Comparison of ENCODE assay signal across 29 mouse cellular contexts in the genomic region with DNA sequence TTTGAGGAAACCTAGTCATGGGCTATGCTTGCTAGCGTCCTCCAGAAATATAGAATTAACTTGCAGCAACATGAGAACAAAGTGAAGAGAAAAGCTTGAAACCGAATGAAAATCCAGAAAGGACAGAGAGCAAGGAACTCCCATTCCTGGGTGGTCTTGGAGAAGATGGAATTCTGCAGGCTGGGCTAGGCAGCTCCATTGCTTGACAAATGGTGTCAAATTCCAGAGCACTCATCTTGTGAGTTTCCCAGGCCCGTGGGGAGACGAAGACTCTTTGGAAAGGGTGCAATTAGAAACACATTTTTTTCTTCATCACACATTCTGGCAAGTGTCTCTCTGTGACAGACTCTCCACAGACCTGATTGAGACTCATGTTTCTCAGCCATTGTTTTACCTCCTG.
A peak's percentile ranks its signal among the peaks of the same experiment; 100 is the strongest.
DNase-seq lines count a peak whose midpoint lies in the region; ATAC-seq and TF ChIP-seq lines count a peak whose summit lies in the region.
"Had no signal": no experiment of that assay in that cellular context is flagged by ENCODE, and none has a peak within 500 bp of the region (broad histone marks: within the 10 kb centered on the region; RNA-seq: fewer than 3 reads in every experiment).

No protein-coding gene starts in this region.

- peak; percentile 47 for DNase-seq in kidney, postnatal 0 days (ENCODE audit: low spot score)
- no peak for DNase-seq in kidney, adult 2 months
- DNase-seq in Muller cell, postnatal 12 days (ENCODE audit: inconsistent ontology term) = peak; percentile 30
- DNase-seq in embryo, embryonic 10.5 days (ENCODE audit: low spot score) = peak; percentile 36
- no peak for DNase-seq in heart, embryonic 10.5 days (ENCODE audit: low spot score)
- DNase-seq in ovary, postnatal 10 days (ENCODE audit: low spot score) = no peak
- no peak for DNase-seq in hindbrain, embryonic 14.5 days (ENCODE audit: low spot score)
- DNase-seq: adrenal gland, postnatal 25 days; cerebellum, adult 18-20 months; cerebellum, postnatal 10 days; gastrocnemius, postnatal 14 days; kidney, postnatal 25 days; lung, postnatal 14 days; thymus, adult 2 months; thymus, postnatal 4 days had no signal

- H3K27ac ChIP-seq in kidney, postnatal 0 days = no peak overlapping the region
- H3K27ac ChIP-seq in kidney, adult 2 months (ENCODE audit: insufficient read depth, low read depth, low read length) = no peak overlapping the region
- H3K27ac ChIP-seq in intestine, embryonic 16.5 days (ENCODE audit: low read length) = peak overlapping the region; percentile 42; the same call in 1 of the 2 replicates
- no peak overlapping the region for H3K27ac ChIP-seq in heart, embryonic 10.5 days
- no peak overlapping the region for H3K27ac ChIP-seq in hindbrain, embryonic 14.5 days
- H3K27ac ChIP-seq: embryonic facial prominence, embryonic 15.5 days; forebrain, embryonic 13.5 days; hindbrain, embryonic 15.5 days; layer of hippocampus, adult 2 months; left cerebral cortex, adult 2 months; limb, embryonic 13.5 days; midbrain, embryonic 12.5 days; neural tube, embryonic 12.5 days had no signal

- no peak overlapping the region for H3K4me2 ChIP-seq in kidney, postnatal 0 days (ENCODE audit: low read length)
- H3K4me2 ChIP-seq in intestine, embryonic 16.5 days (ENCODE audit: low read depth, low read length) = no peak overlapping the region
- no peak overlapping the region for H3K4me2 ChIP-seq in hindbrain, embryonic 14.5 days (replicated peaks)
- H3K4me2 ChIP-seq: embryonic facial prominence, embryonic 15.5 days; forebrain, embryonic 13.5 days; heart, embryonic 11.5 days; hindbrain, embryonic 15.5 days; limb, embryonic 13.5 days; liver, embryonic 11.5 days; midbrain, embryonic 12.5 days; neural tube, embryonic 12.5 days had no signal

- H3K9ac ChIP-seq in kidney, postnatal 0 days (ENCODE audit: low read depth, low read length) = no peak overlapping the region
- no peak overlapping the region for H3K9ac ChIP-seq in intestine, embryonic 16.5 days (ENCODE audit: low read depth, low read length)
- H3K9ac ChIP-seq in hindbrain, embryonic 14.5 days = no peak overlapping the region
- H3K9ac ChIP-seq: embryonic facial prominence, embryonic 15.5 days; forebrain, embryonic 13.5 days; hindbrain, embryonic 15.5 days; limb, embryonic 13.5 days; midbrain, embryonic 12.5 days; neural tube, embryonic 12.5 days had no signal

- no peak for TF ChIP-seq POLR2A in kidney, adult 2 months (IDR thresholded peaks at IDR 0.05; ENCODE audit: low read depth, low read length)

- WGBS in kidney, postnatal 0 days = 27% methylated on average over 4 of the region's 4 CpGs
- 33% methylated on average over 4 of the region's 4 CpGs for WGBS in kidney, adult 2 months
- WGBS in intestine, embryonic 16.5 days = 21% methylated on average over 4 of the region's 4 CpGs
- WGBS in heart, embryonic 10.5 days = 21% methylated on average over 4 of the region's 4 CpGs
- WGBS in hindbrain, embryonic 14.5 days = 49% methylated on average over 4 of the region's 4 CpGs

- H3K36me3 ChIP-seq in kidney, postnatal 0 days (ENCODE audit: insufficient read depth, low read length) = no peaks in the 10 kb centered on the region
- H3K36me3 ChIP-seq in kidney, adult 2 months (ENCODE audit: control insufficient read depth, insufficient read depth, low read length) = no peaks in the 10 kb centered on the region
- H3K36me3 ChIP-seq in intestine, embryonic 16.5 days (ENCODE audit: control insufficient read depth, insufficient read depth, low read length) = no peaks in the 10 kb centered on the region
- H3K36me3 ChIP-seq in heart, embryonic 10.5 days = no peaks in the 10 kb centered on the region
- H3K36me3 ChIP-seq in hindbrain, embryonic 14.5 days (replicated peaks; ENCODE audit: control insufficient read depth, insufficient read depth) = no peaks in the 10 kb centered on the region
- H3K36me3 ChIP-seq: embryonic facial prominence, embryonic 15.5 days; hindbrain, embryonic 15.5 days; limb, embryonic 13.5 days; midbrain, embryonic 12.5 days; neural tube, embryonic 12.5 days had no signal

- no peak overlapping the region for H3K4me3 ChIP-seq in kidney, postnatal 0 days (replicated peaks; ENCODE audit: low read depth, low read length)
- H3K4me3 ChIP-seq in kidney, adult 2 months (ENCODE audit: insufficient read depth, low read depth, low read length) = no peak overlapping the region
- no peak overlapping the region for H3K4me3 ChIP-seq in intestine, embryonic 16.5 days (ENCODE audit: low read length)
- H3K4me3 ChIP-seq in heart, embryonic 10.5 days = no peak overlapping the region
- no peak overlapping the region for H3K4me3 ChIP-seq in hindbrain, embryonic 14.5 days (replicated peaks; ENCODE audit: low read length)
- H3K4me3 ChIP-seq: embryonic facial prominence, embryonic 15.5 days; forebrain, embryonic 13.5 days; hindbrain, embryonic 15.5 days; layer of hippocampus, adult 2 months; left cerebral cortex, adult 2 months; limb, embryonic 13.5 days; midbrain, embryonic 12.5 days; myocyte; neural tube, embryonic 12.5 days had no signal

- no peaks in the 10 kb centered on the region for H3K4me1 ChIP-seq in kidney, postnatal 0 days (replicated peaks; ENCODE audit: insufficient read depth, low read length)
- H3K4me1 ChIP-seq in kidney, adult 2 months (ENCODE audit: control insufficient read depth, insufficient read depth, low read length) = no peaks in the 10 kb centered on the region
- no peaks in the 10 kb centered on the region for H3K4me1 ChIP-seq in intestine, embryonic 16.5 days (ENCODE audit: control insufficient read depth, insufficient read depth, low read length)
- H3K4me1 ChIP-seq in heart, embryonic 10.5 days = 0 out of 2 replicates have a peak, but pooled peaks cover 4% of the 10 kb centered on the region
- H3K4me1 ChIP-seq in hindbrain, embryonic 14.5 days (replicated peaks; ENCODE audit: control insufficient read depth, insufficient read depth, low read length) = no peaks in the 10 kb centered on the region
- H3K4me1 ChIP-seq: embryonic facial prominence, embryonic 15.5 days; hindbrain, embryonic 15.5 days; limb, embryonic 13.5 days; neural tube, embryonic 12.5 days had no signal

- no peaks in the 10 kb centered on the region for H3K27me3 ChIP-seq in kidney, postnatal 0 days (ENCODE audit: insufficient read depth, low read length)
- no peaks in the 10 kb centered on the region for H3K27me3 ChIP-seq in kidney, adult 2 months (replicated peaks; ENCODE audit: control insufficient read depth, insufficient read depth, low read length)
- H3K27me3 ChIP-seq in intestine, embryonic 16.5 days (replicated peaks; ENCODE audit: control insufficient read depth, insufficient read depth, low read length) = no peaks in the 10 kb centered on the region
- H3K27me3 ChIP-seq in heart, embryonic 10.5 days (ENCODE audit: insufficient read depth, poor library complexity, severe bottlenecking) = no peaks in the 10 kb centered on the region
- no peaks in the 10 kb centered on the region for H3K27me3 ChIP-seq in hindbrain, embryonic 14.5 days (ENCODE audit: control insufficient read depth, insufficient read depth, low read length)
- H3K27me3 ChIP-seq: embryonic facial prominence, embryonic 15.5 days; forebrain, embryonic 13.5 days; hindbrain, embryonic 15.5 days; limb, embryonic 13.5 days; midbrain, embryonic 12.5 days; neural tube, embryonic 12.5 days had no signal

- no peak for TF ChIP-seq CTCF in kidney, postnatal 0 days (IDR thresholded peaks at IDR 0.05; ENCODE audit: low read depth)
- TF ChIP-seq CTCF in kidney, adult 2 months (conservative IDR thresholded peaks at IDR 0.05; ENCODE audit: insufficient read depth, insufficient read length, low read depth, low read length) = no peak

- H3K9me3 ChIP-seq in kidney, postnatal 0 days (replicated peaks; ENCODE audit: low read length) = no peaks in the 10 kb centered on the region
- no peaks in the 10 kb centered on the region for H3K9me3 ChIP-seq in intestine, embryonic 16.5 days (ENCODE audit: control insufficient read depth, low read length)
- H3K9me3 ChIP-seq in heart, embryonic 10.5 days = no peaks in the 10 kb centered on the region
- H3K9me3 ChIP-seq in hindbrain, embryonic 14.5 days (ENCODE audit: control insufficient read depth, low read length) = no peaks in the 10 kb centered on the region
- H3K9me3 ChIP-seq: embryonic facial prominence, embryonic 15.5 days; forebrain, embryonic 13.5 days; hindbrain, embryonic 15.5 days; limb, embryonic 13.5 days; midbrain, embryonic 12.5 days; neural tube, embryonic 12.5 days had no signal

- no peak for ATAC-seq in kidney, postnatal 0 days (replicated peaks; ENCODE audit: low FRiP score, low read depth)
- ATAC-seq in intestine, embryonic 16.5 days = peak; percentile 31; the same call in 1 of the 2 replicates
- no peak for ATAC-seq in hindbrain, embryonic 14.5 days (ENCODE audit: low FRiP score)
- ATAC-seq: CD4-positive, CD25-positive, alpha-beta regulatory T cell, adult 4 months; forebrain, embryonic 13.5 days; inflammation-experienced regulatory T-cells, adult 6 months had no signal

Comparison
In these comparisons a context has a peak if more than half of its experiments do, and no peak if none do; other contexts are left out.
1. DNase-seq: peak in kidney, postnatal 0 days (single experiment), Muller cell, postnatal 12 days (single experiment) and embryo, embryonic 10.5 days (single experiment); none in kidney, adult 2 months (single experiment), heart, embryonic 10.5 days (single experiment), ovary, postnatal 10 days (single experiment) and hindbrain, embryonic 14.5 days (single experiment).